Mouse (Mus musculus) heart, embryonic 11.5 days (tissue): ENCODE measurements at regions not wholly inside any gene's neighbourhood (a gene's known extent, or its start where the extent isn't known, plus 50 kb on each side); places are given as distances from the start of the nearest gene placed in this dataset.
"Not testable (repeated sequence)": the region's sequence is repeated elsewhere in the genome, so short reads cannot be mapped to it uniquely, and the experiment has no call there.

Source experiments
- ATAC-seq: fragments of 200-750 bp; cut with Nextera tagmentation; replicated peaks from 2 replicates; pipeline ENCODE4 v1.8.0; 2017; ENCODE audit warnings: moderate library complexity; ENCODE audit not compliant: insufficient number of reproducible peaks, low FRiP score, low TSS enrichment
- H3K27ac ChIP-seq: fragments of 300-500 bp; sonication (generic); 2 replicates; pipeline ENCODE4 v1.5.1; 2014; ENCODE audit warnings: mild to moderate bottlenecking, low read depth, low read length
- H3K27me3 ChIP-seq: fragments of 300-500 bp; sonication (generic); 2 replicates; pipeline ENCODE4 v1.6.1; 2014; ENCODE audit warnings: mild to moderate bottlenecking, low read length, mixed read lengths; ENCODE audit not compliant: control insufficient read depth, insufficient read depth
- H3K36me3 ChIP-seq: fragments of 300-500 bp; sonication (generic); 2 replicates; pipeline ENCODE4 v1.6.1; 2014; ENCODE audit warnings: mild to moderate bottlenecking, low read length, moderate library complexity, mixed read lengths; ENCODE audit not compliant: control insufficient read depth, insufficient read depth
- H3K4me1 ChIP-seq: fragments of 300-500 bp; sonication (generic); 2 replicates; pipeline ENCODE4 v1.6.1; 2014; ENCODE audit warnings: low read length; ENCODE audit not compliant: control insufficient read depth, insufficient read depth
- H3K4me2 ChIP-seq: fragments of 300-500 bp; sonication (generic); 2 replicates; pipeline ENCODE4 v1.6.1; 2014; ENCODE audit warnings: mild to moderate bottlenecking, moderate library complexity
- H3K4me3 ChIP-seq: fragments of 300-500 bp; sonication (generic); 2 replicates; pipeline ENCODE4 v1.5.1; 2014; ENCODE audit warnings: low read depth, low read length
- H3K9ac ChIP-seq: fragments of 300-500 bp; sonication (generic); 2 replicates; pipeline ENCODE4 v1.6.1; 2014; ENCODE audit warnings: mild to moderate bottlenecking, low read depth, low read length, moderate library complexity
- H3K9me3 ChIP-seq: fragments of 300-500 bp; sonication (generic); replicated peaks from 2 replicates; pipeline ENCODE4 v1.6.1; 2016; ENCODE audit warnings: low read length; ENCODE audit not compliant: control insufficient read depth
- WGBS: fragments of 180-500 bp; shearing (Covaris S2); extraction: QIAGEN DNeasy Blood & Tissue Kit; methylation state at CpG from one replicate; pipeline ENCODE4 v1.1.7; 2014; ENCODE audit not compliant: insufficient replicate concordance; 5-methylcytosine and 5-hydroxymethylcytosine counted together

GRCm38 (mm10) chr3:69669541-69669940 lies 52.2 kb upstream of the Nmd3 start:
- Histone ChIP-seq H3K36me3 (no peaks in the 10 kb centered on the region), H3K4me2 (no peak overlapping the region), H3K27me3 (no peaks in the 10 kb centered on the region), H3K4me1 (no peaks in the 10 kb centered on the region), H3K9ac (no peak overlapping the region), H3K4me3 (no peak overlapping the region), H3K9me3 (no peaks in the 10 kb centered on the region), H3K27ac (no peak overlapping the region)
- ATAC-seq, result no peak
- WGBS, result 80% methylated on average over 10 of the region's 10 CpGs

- no peaks in the 10 kb centered on the region for H3K4me1 ChIP-seq
- H3K36me3 ChIP-seq, result no peaks in the 10 kb centered on the region
- WGBS, result 83% methylated on average over 7 of the region's 7 CpGs
Observed at GRCm38 (mm10) chr3:69667820-69668219, 54.0 kb upstream of the Nmd3 start.

GRCm38 (mm10) chr3:69667359-69667758 lies 54.4 kb upstream of the Nmd3 start:
- no peak overlapping the region for H3K27ac ChIP-seq
- H3K4me3 ChIP-seq, result no peak overlapping the region
- H3K27me3 ChIP-seq, result no peaks in the 10 kb centered on the region
- no peaks in the 10 kb centered on the region for H3K36me3 ChIP-seq
- H3K9ac ChIP-seq, result no peak overlapping the region
- 74% methylated on average over 3 of the region's 3 CpGs for WGBS
- H3K4me2 ChIP-seq, result no peak overlapping the region
- no peak for ATAC-seq
- no peaks in the 10 kb centered on the region for H3K9me3 ChIP-seq
- H3K4me1 ChIP-seq, result no peaks in the 10 kb centered on the region

More at GRCm38 (mm10) chr3:69667820-69668219, 54.0 kb upstream of the Nmd3 start:
- H3K4me3 ChIP-seq, result no peak overlapping the region
- no peaks in the 10 kb centered on the region for H3K27me3 ChIP-seq
- no peak overlapping the region for H3K9ac ChIP-seq
- no peak for ATAC-seq
- no peak overlapping the region for H3K27ac ChIP-seq
- no peaks in the 10 kb centered on the region for H3K9me3 ChIP-seq
- no peak overlapping the region for H3K4me2 ChIP-seq

GRCm38 (mm10) chr3:69664277-69664676 lies 57.5 kb upstream of the Nmd3 start:
- H3K27me3 ChIP-seq, result no peaks in the 10 kb centered on the region
- H3K36me3 ChIP-seq, result no peaks in the 10 kb centered on the region
- WGBS, result 47% methylated on average over 4 of the region's 4 CpGs
- H3K9me3 ChIP-seq, result no peaks in the 10 kb centered on the region
- no peak overlapping the region for H3K9ac ChIP-seq
- no peak overlapping the region for H3K4me3 ChIP-seq
- no peak overlapping the region for H3K4me2 ChIP-seq
- H3K27ac ChIP-seq, result no peak overlapping the region
- H3K4me1 ChIP-seq, result no peaks in the 10 kb centered on the region
- no peak for ATAC-seq

- 67% methylated on average over 2 of the region's 2 CpGs for WGBS
- no peak overlapping the region for H3K9ac ChIP-seq
- no peaks in the 10 kb centered on the region for H3K36me3 ChIP-seq
- ATAC-seq, result no peak
- H3K27me3 ChIP-seq, result no peaks in the 10 kb centered on the region
- no peaks in the 10 kb centered on the region for H3K4me1 ChIP-seq
- H3K9me3 ChIP-seq, result no peaks in the 10 kb centered on the region
- H3K4me3 ChIP-seq, result no peak overlapping the region
- no peak overlapping the region for H3K27ac ChIP-seq
- no peak overlapping the region for H3K4me2 ChIP-seq
Observed at GRCm38 (mm10) chr3:69658185-69658584, 59.4 kb upstream of the B3galnt1 start.

GRCm38 (mm10) chr3:69657570-69657969 lies 58.8 kb upstream of the B3galnt1 start:
- H3K4me1 ChIP-seq, result no peaks in the 10 kb centered on the region
- no peaks in the 10 kb centered on the region for H3K36me3 ChIP-seq
- no peak overlapping the region for H3K4me3 ChIP-seq
- H3K9me3 ChIP-seq, result no peaks in the 10 kb centered on the region
- H3K27ac ChIP-seq, result no peak overlapping the region
- H3K9ac ChIP-seq, result no peak overlapping the region
- no peaks in the 10 kb centered on the region for H3K27me3 ChIP-seq
- ATAC-seq, result no peak
- no peak overlapping the region for H3K4me2 ChIP-seq

GRCm38 (mm10) chr3:69655651-69656050 lies 56.9 kb upstream of the B3galnt1 start:
- ATAC-seq, H3K9me3 ChIP-seq, H3K27ac ChIP-seq, H3K36me3 ChIP-seq, H3K4me1 ChIP-seq, H3K9ac ChIP-seq, H3K4me3 ChIP-seq, H3K27me3 ChIP-seq: not testable (repeated sequence)
- H3K4me2 ChIP-seq, result peak overlapping the region; percentile 14
- 31% methylated on average over 10 of the region's 10 CpGs for WGBS

- Histone ChIP-seq H3K27ac (no peak overlapping the region), H3K4me2 (no peak overlapping the region; the same call in 1 of the 2 replicates), H3K36me3 (no peaks in the 10 kb centered on the region), H3K27me3 (no peaks in the 10 kb centered on the region), H3K4me3 (no peak overlapping the region), H3K9ac (no peak overlapping the region), H3K9me3 (no peaks in the 10 kb centered on the region), H3K4me1 (no peaks in the 10 kb centered on the region)
- 13% methylated on average over 2 of the region's 2 CpGs for WGBS
- ATAC-seq, result no peak
Observed at GRCm38 (mm10) chr3:69655001-69655400, 56.2 kb upstream of the B3galnt1 start.

GRCm38 (mm10) chr3:69653361-69653760 lies 54.6 kb upstream of the B3galnt1 start:
- H3K27ac ChIP-seq, ATAC-seq, H3K36me3 ChIP-seq, H3K4me1 ChIP-seq, H3K9ac ChIP-seq, H3K4me3 ChIP-seq, H3K27me3 ChIP-seq, H3K9me3 ChIP-seq, H3K4me2 ChIP-seq: not testable (repeated sequence)
- WGBS, result 44% methylated on average over 8 of the region's 8 CpGs
